Mouse (Mus musculus): ENCODE data around the gene Ltbp3. TPM values are rescaled to one million over a fixed set of nuclear protein-coding genes. Genes with fewer than 3 reads are reported as not detected.

Gene Ltbp3
- polyA plus RNA-seq, 1 experiment from 2014 or later, result 2.6 TPM

- Histone ChIP-seq H3K4me3 (peak within 1 kb of the TSS; percentile 83), H3K4me1 (peaks cover 24% of the 10 kb centered on the region), H3K27me3 (ENCODE audit: poor library complexity, severe bottlenecking) (no peaks in the 10 kb centered on the region), H3K27ac (peak within 1 kb of the TSS; percentile 93), H3K9me3 (no peaks in the 10 kb centered on the region), H3K36me3 (replicated peaks) (peaks cover 41% of the 10 kb centered on the region)
- whole genome bisulfite sequencing, result under 1% methylated on average over 64 of the region's 64 CpGs
- DNase-seq (ENCODE audit: extremely low spot score, low spot score), result peak; percentile 96
These were observed 30.5 kb downstream of the Ltbp3 start, which contains the start of gene Scyl1 for GRCm38 (mm10) chr19:5770925-5771860. Scyl1 (minus strand) TSS chr19:5771419.

GRCm38 (mm10) chr19:5777387-5778032 is 36.8 kb downstream of the Ltbp3 start:
- no peaks in the 10 kb centered on the region for H3K36me3 ChIP-seq (replicated peaks)
- H3K27ac ChIP-seq, result no peak overlapping the region
- H3K9me3 ChIP-seq, result no peaks in the 10 kb centered on the region
- no peak overlapping the region for H3K4me3 ChIP-seq
- 84% methylated on average over 9 of the region's 9 CpGs for WGBS
- H3K4me1 ChIP-seq, result no peaks in the 10 kb centered on the region
- no peaks in the 10 kb centered on the region for H3K27me3 ChIP-seq (ENCODE audit: poor library complexity, severe bottlenecking)
- DNase-seq (ENCODE audit: extremely low spot score, low spot score), result no peak

GRCm38 (mm10) chr19:5778312-5778711 is 37.6 kb downstream of the Ltbp3 start:
- Histone ChIP-seq H3K4me1 (no peaks in the 10 kb centered on the region), H3K4me3 (no peak overlapping the region), H3K9me3 (no peaks in the 10 kb centered on the region), H3K27me3 (ENCODE audit: poor library complexity, severe bottlenecking) (no peaks in the 10 kb centered on the region), H3K36me3 (replicated peaks) (no peaks in the 10 kb centered on the region), H3K27ac (no peak overlapping the region)
- 50% methylated on average over 8 of the region's 8 CpGs for WGBS
- no peak for DNase-seq (ENCODE audit: extremely low spot score, low spot score)

GRCm38 (mm10) chr19:5780203-5780602 is 39.5 kb downstream of the Ltbp3 start:
- 69% methylated on average over 7 of the region's 7 CpGs for WGBS
- no peak overlapping the region for H3K4me3 ChIP-seq
- no peaks in the 10 kb centered on the region for H3K4me1 ChIP-seq
- H3K36me3 ChIP-seq (replicated peaks), result no peaks in the 10 kb centered on the region
- H3K9me3 ChIP-seq, result no peaks in the 10 kb centered on the region
- no peak for DNase-seq (ENCODE audit: extremely low spot score, low spot score)
- H3K27ac ChIP-seq, result no peak overlapping the region
- H3K27me3 ChIP-seq (ENCODE audit: poor library complexity, severe bottlenecking), result no peaks in the 10 kb centered on the region

GRCm38 (mm10) chr19:5781532-5781931 is 40.8 kb downstream of the Ltbp3 start:
- Histone ChIP-seq H3K36me3 (replicated peaks) (no peaks in the 10 kb centered on the region), H3K4me1 (peaks cover under 1% of the 10 kb centered on the region; the same call in 1 of the 2 replicates), H3K27me3 (ENCODE audit: poor library complexity, severe bottlenecking) (no peaks in the 10 kb centered on the region), H3K4me3 (no peak overlapping the region), H3K9me3 (no peaks in the 10 kb centered on the region), H3K27ac (no peak overlapping the region)
- 90% methylated on average over 6 of the region's 6 CpGs for WGBS
- no peak for DNase-seq (ENCODE audit: extremely low spot score, low spot score)

GRCm38 (mm10) chr19:5782121-5782520 is 41.4 kb downstream of the Ltbp3 start:
- Histone ChIP-seq H3K9me3 (no peaks in the 10 kb centered on the region), H3K36me3 (replicated peaks) (no peaks in the 10 kb centered on the region), H3K27ac (no peak overlapping the region), H3K27me3 (ENCODE audit: poor library complexity, severe bottlenecking) (no peaks in the 10 kb centered on the region), H3K4me1 (peaks cover 5% of the 10 kb centered on the region), H3K4me3 (no peak overlapping the region)
- DNase-seq (ENCODE audit: extremely low spot score, low spot score), result no peak
- WGBS, result 93% methylated on average over 1 of the region's 1 CpGs

GRCm38 (mm10) chr19:5784958-5785577 is 44.4 kb downstream of the Ltbp3 start:
- Histone ChIP-seq H3K36me3 (replicated peaks) (no peaks in the 10 kb centered on the region), H3K9me3 (no peaks in the 10 kb centered on the region), H3K27ac (no peak overlapping the region), H3K4me3 (no peak overlapping the region), H3K4me1 (peaks cover 10% of the 10 kb centered on the region), H3K27me3 (ENCODE audit: poor library complexity, severe bottlenecking) (no peaks in the 10 kb centered on the region)
- WGBS, result 73% methylated on average over 10 of the region's 10 CpGs
- DNase-seq (ENCODE audit: extremely low spot score, low spot score), result no peak

- H3K4me1 ChIP-seq, result peaks cover 10% of the 10 kb centered on the region
- WGBS, result 14% methylated on average over 12 of the region's 12 CpGs
- H3K27me3 ChIP-seq (ENCODE audit: poor library complexity, severe bottlenecking), result no peaks in the 10 kb centered on the region
- no peaks in the 10 kb centered on the region for H3K9me3 ChIP-seq
- peak; percentile 87 for DNase-seq (ENCODE audit: extremely low spot score, low spot score)
- H3K36me3 ChIP-seq (replicated peaks), result no peaks in the 10 kb centered on the region
- H3K27ac ChIP-seq, result peak overlapping the region; percentile 30; the same call in 1 of the 2 replicates
- H3K4me3 ChIP-seq, result peak overlapping the region; percentile 12; the same call in 1 of the 2 replicates
These were observed 45.9 kb downstream of the Ltbp3 start for GRCm38 (mm10) chr19:5786441-5787114.

GRCm38 (mm10) chr19:5787128-5787635 is 46.5 kb downstream of the Ltbp3 start:
- peak; percentile 83 for DNase-seq (ENCODE audit: extremely low spot score, low spot score)
- no peak overlapping the region for H3K27ac ChIP-seq
- no peaks in the 10 kb centered on the region for H3K9me3 ChIP-seq
- WGBS, result 17% methylated on average over 8 of the region's 8 CpGs
- peaks cover 10% of the 10 kb centered on the region for H3K4me1 ChIP-seq
- H3K4me3 ChIP-seq, result no peak overlapping the region
- H3K36me3 ChIP-seq (replicated peaks), result no peaks in the 10 kb centered on the region
- H3K27me3 ChIP-seq (ENCODE audit: poor library complexity, severe bottlenecking), result no peaks in the 10 kb centered on the region

GRCm38 (mm10) chr19:5787920-5788319 is 47.2 kb downstream of the Ltbp3 start:
- H3K9me3 ChIP-seq, result no peaks in the 10 kb centered on the region
- H3K4me3 ChIP-seq, result no peak overlapping the region
- no peaks in the 10 kb centered on the region for H3K27me3 ChIP-seq (ENCODE audit: poor library complexity, severe bottlenecking)
- H3K27ac ChIP-seq, result no peak overlapping the region
- H3K36me3 ChIP-seq (replicated peaks), result no peaks in the 10 kb centered on the region
- 89% methylated on average over 7 of the region's 7 CpGs for WGBS
- peaks cover 10% of the 10 kb centered on the region for H3K4me1 ChIP-seq
- DNase-seq (ENCODE audit: extremely low spot score, low spot score), result no peak

- DNase-seq (ENCODE audit: extremely low spot score, low spot score), result no peak
- 85% methylated on average over 7 of the region's 7 CpGs for WGBS
These were observed 47.9 kb downstream of the Ltbp3 start for GRCm38 (mm10) chr19:5788620-5789019.

GRCm38 (mm10) chr19:5789066-5789465 is 48.4 kb downstream of the Ltbp3 start:
- H3K4me1 ChIP-seq, result peaks cover 13% of the 10 kb centered on the region
- H3K4me3 ChIP-seq, result no peak overlapping the region
- H3K27ac ChIP-seq, result no peak overlapping the region
- DNase-seq (ENCODE audit: extremely low spot score, low spot score), result no peak
- WGBS, result 74% methylated on average over 5 of the region's 5 CpGs
- H3K27me3 ChIP-seq (ENCODE audit: poor library complexity, severe bottlenecking), result no peaks in the 10 kb centered on the region
- no peaks in the 10 kb centered on the region for H3K9me3 ChIP-seq
- no peaks in the 10 kb centered on the region for H3K36me3 ChIP-seq (replicated peaks)

More at GRCm38 (mm10) chr19:5788620-5789019, 47.9 kb downstream of the Ltbp3 start:
- Histone ChIP-seq H3K4me1 (peaks cover 10% of the 10 kb centered on the region), H3K4me3 (no peak overlapping the region), H3K27ac (no peak overlapping the region), H3K9me3 (no peaks in the 10 kb centered on the region), H3K27me3 (ENCODE audit: poor library complexity, severe bottlenecking) (no peaks in the 10 kb centered on the region), H3K36me3 (replicated peaks) (no peaks in the 10 kb centered on the region)
